Mouse (Mus musculus): ENCODE measurements at regions not wholly inside any gene's neighbourhood (a gene's known extent, or its start where the extent isn't known, plus 50 kb on each side); places are given as distances from the start of the nearest gene placed in this dataset.

DNA sequence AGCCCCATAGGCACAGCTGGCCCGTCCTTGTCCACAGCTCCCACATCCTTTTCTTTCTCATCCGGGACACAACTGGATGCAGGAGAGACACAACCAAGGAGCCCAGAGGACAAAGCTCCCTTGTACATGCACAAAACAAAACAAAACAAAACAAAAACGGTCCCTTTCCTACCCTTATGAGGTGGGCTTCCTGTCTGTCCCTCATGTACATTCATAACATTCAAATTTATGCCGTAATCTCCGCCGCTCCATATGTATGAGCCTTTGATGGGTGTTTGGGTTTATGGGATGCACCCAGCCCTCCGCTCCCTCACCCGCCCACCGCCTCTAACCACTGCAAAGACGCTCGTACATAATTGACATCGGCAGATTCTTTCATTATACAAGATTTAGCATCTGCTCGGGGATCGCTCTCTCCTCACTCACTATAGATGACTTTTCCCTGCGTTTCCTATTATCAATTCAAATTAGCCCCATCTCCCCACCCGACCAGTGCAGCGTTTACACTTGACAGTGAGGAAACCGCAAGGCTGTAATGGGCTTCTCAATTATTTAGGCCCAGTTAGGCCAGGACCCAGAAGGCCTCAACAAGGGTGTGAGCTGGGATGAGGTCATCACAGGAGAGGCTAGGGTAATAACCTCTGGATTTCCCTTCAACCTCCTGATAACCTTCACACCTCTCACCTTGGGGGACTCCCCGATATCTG is 51.5 kb upstream of the Btrc start:
- H3K36me3 ChIP-seq (ENCODE audit: control insufficient read depth, insufficient read depth, low read length, poor library complexity, severe bottlenecking): no peaks in the 10 kb centered on the region
- DNase-seq (ENCODE audit: low read depth, low spot score): no peak
- H3K27me3 ChIP-seq (ENCODE audit: control insufficient read depth, insufficient read depth, low read length, poor library complexity, severe bottlenecking): no peaks in the 10 kb centered on the region

DNA sequence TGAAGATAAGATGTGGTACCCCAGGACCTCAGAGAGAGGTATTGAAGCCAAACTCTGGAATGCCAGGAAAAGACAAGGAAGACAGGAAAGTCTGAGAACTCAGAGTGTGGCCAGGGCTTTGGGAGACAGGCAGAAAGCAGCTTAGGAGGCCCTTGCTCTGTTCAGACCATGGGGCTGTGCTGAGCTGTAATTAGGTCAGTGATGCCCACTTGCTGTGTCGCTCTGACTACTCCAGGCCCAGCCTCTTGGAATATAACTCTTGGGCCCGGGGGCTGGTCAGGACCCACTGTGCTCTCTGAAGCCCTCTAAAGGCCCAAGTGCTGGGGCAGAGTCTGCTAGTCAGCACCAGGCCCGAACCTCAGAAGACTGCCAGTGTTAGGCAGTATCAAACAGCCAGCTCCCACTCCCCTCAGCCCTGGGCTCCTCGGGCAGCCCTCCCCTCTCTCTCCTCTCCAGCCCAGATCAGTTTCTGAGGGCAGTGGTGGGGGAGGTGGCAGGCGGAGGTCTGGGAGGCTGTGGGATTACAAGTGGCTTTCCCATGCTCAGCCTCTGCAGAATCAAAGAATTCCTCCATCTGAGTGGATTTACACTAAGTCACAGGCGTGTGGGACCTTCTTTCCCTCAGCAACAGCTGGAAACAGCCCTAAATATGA is 50.7 kb upstream of the Btrc start:
- H3K27me3 ChIP-seq (ENCODE audit: control insufficient read depth, insufficient read depth, low read length, poor library complexity, severe bottlenecking): no peaks in the 10 kb centered on the region
- DNase-seq (ENCODE audit: low read depth, low spot score): no peak
- H3K36me3 ChIP-seq (ENCODE audit: control insufficient read depth, insufficient read depth, low read length, poor library complexity, severe bottlenecking): no peaks in the 10 kb centered on the region

Measured in splenic B cell, adult 2 months (primary cell).